Mouse (Mus musculus) heart, embryonic 16.5 days (tissue): ENCODE data around the gene Cdk17. TPM values are rescaled to one million over a fixed set of nuclear protein-coding genes. Genes with fewer than 3 reads are reported as not detected.
"Not testable (repeated sequence)": the region's sequence is repeated elsewhere in the genome, so short reads cannot be mapped to it uniquely, and the experiment has no call there.

Source experiments
- ATAC-seq: fragments of 200-750 bp; cut with Nextera tagmentation; replicated peaks from 2 replicates; pipeline ENCODE4 v1.8.0; 2017; ENCODE audit warnings: moderate number of reproducible peaks; ENCODE audit not compliant: insufficient read depth, low FRiP score; ENCODE audit errors: extremely low read depth
- H3K27ac ChIP-seq: fragments of 300-500 bp; sonication (generic); 2 replicates; pipeline ENCODE4 v1.5.1; 2014; ENCODE audit warnings: mild to moderate bottlenecking, low read length, control low read depth, moderate library complexity
- H3K27me3 ChIP-seq: fragments of 300-500 bp; sonication (generic); 2 replicates; pipeline ENCODE4 v1.6.1; 2014; ENCODE audit warnings: low read length, mixed read lengths; ENCODE audit not compliant: control insufficient read depth, insufficient read depth
- H3K36me3 ChIP-seq: fragments of 300-500 bp; sonication (generic); 2 replicates; pipeline ENCODE4 v1.6.1; 2014; ENCODE audit not compliant: control insufficient read depth, insufficient read depth
- H3K4me1 ChIP-seq: fragments of 300-500 bp; sonication (generic); 2 replicates; pipeline ENCODE4 v1.6.1; 2014; ENCODE audit warnings: low read length, mixed read lengths; ENCODE audit not compliant: control insufficient read depth, insufficient read depth
- H3K4me2 ChIP-seq: fragments of 300-500 bp; sonication (generic); 2 replicates; pipeline ENCODE4 v1.6.1; 2014; ENCODE audit warnings: low read depth, mild to moderate bottlenecking, control low read depth, low read length
- H3K4me3 ChIP-seq: fragments of 300-500 bp; sonication (generic); 2 replicates; pipeline ENCODE4 v1.5.1; 2014; ENCODE audit warnings: mild to moderate bottlenecking, control low read depth, low read length
- H3K9ac ChIP-seq: fragments of 300-500 bp; sonication (generic); 2 replicates; pipeline ENCODE4 v1.6.1; 2014; ENCODE audit warnings: low read length, control low read depth
- H3K9me3 ChIP-seq: fragments of 300-500 bp; sonication (generic); replicated peaks from 2 replicates; pipeline ENCODE4 v1.6.1; 2016; ENCODE audit warnings: low read length; ENCODE audit not compliant: control insufficient read depth
- WGBS: fragments of 180-500 bp; shearing (Covaris S2); extraction: QIAGEN DNeasy Blood & Tissue Kit; methylation state at CpG from one replicate; pipeline ENCODE4 v1.1.7; 2014; 5-methylcytosine and 5-hydroxymethylcytosine counted together
- polyA plus RNA-seq: library from polyadenylated mRNA; unstranded; fragments of >200 nt; fragmentation: Nextera tagmentation; extraction: Ambion mirVana; gene quantifications from 2 replicates; pipeline ENCODE4 v1.2.1, GENCODE M21; 2015

Gene Cdk17
- polyA plus RNA-seq, 1 experiment from 2014 or later, result 14.9 TPM

DNA sequence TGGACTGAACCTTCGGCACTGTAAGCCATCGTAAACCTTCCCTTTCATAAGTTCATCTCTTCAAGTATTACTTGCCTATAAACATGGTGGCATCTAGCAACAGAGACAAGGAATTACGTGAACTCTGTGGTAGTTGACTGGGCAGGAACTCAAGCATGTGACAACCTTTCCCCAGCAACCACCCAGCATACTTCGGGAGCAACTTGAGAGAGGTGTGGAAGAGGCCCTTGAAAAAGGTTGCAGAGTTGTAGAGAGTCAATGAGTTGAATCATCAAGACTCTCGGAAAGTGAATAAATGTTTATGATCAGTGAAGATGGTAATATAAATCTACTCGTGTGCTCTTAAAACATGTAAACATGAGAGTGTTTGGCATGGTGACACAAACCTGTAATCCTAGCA lies 13.0 kb upstream of the Cdk17 start:
- 84% methylated on average over 6 of the region's 6 CpGs for WGBS
- no peak for ATAC-seq

GRCm38 (mm10) chr10:93149597-93149996 lies 11.1 kb upstream of the Cdk17 start:
- Histone ChIP-seq H3K9ac (no peak overlapping the region), H3K4me3 (no peak overlapping the region), H3K9me3 (no peaks in the 10 kb centered on the region), H3K4me1 (no peaks in the 10 kb centered on the region; the same call in 1 of the 2 replicates), H3K27me3 (no peaks in the 10 kb centered on the region), H3K4me2 (no peak overlapping the region), H3K27ac (no peak overlapping the region), H3K36me3 (no peaks in the 10 kb centered on the region)
- ATAC-seq, result no peak
- 27% methylated on average over 1 of the region's 2 CpGs for WGBS

More for the DNA sequence above, 13.0 kb upstream of the Cdk17 start:
- no peaks in the 10 kb centered on the region for H3K27me3 ChIP-seq
- H3K9me3 ChIP-seq, result no peaks in the 10 kb centered on the region
- H3K4me3 ChIP-seq, result no peak overlapping the region
- no peak overlapping the region for H3K27ac ChIP-seq
- no peak overlapping the region for H3K9ac ChIP-seq
- H3K4me1 ChIP-seq, result peaks cover 12% of the 10 kb centered on the region
- no peaks in the 10 kb centered on the region for H3K36me3 ChIP-seq
- no peak overlapping the region for H3K4me2 ChIP-seq

GRCm38 (mm10) chr10:93151775-93152174 lies 8.9 kb upstream of the Cdk17 start:
- Histone ChIP-seq H3K27ac (no peak overlapping the region), H3K4me3 (no peak overlapping the region), H3K4me2 (no peak overlapping the region), H3K9me3 (no peaks in the 10 kb centered on the region), H3K4me1 (no peaks in the 10 kb centered on the region), H3K36me3 (no peaks in the 10 kb centered on the region), H3K27me3 (no peaks in the 10 kb centered on the region), H3K9ac (no peak overlapping the region)
- WGBS, result 29% methylated on average over 6 of the region's 6 CpGs
- ATAC-seq, result no peak

DNA sequence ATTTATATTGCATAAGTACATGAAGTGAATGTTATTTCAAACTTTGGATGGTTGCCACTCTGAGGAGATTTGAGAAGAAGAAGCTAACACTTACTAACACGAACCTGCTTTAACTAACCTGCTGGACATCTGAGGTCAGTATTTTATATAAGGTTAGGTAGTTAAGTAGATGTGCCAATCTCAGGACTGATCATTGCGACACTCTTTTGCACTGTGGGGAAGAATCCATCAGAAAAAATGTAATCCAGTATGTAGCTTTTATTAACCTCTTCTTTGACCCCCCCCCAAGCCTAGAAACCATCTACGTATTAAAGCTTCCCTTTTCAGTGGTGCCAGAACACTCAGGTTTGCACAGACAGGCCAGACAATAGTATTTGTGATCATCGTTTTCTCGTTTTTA lies 8.0 kb upstream of the Cdk17 start:
- no peak overlapping the region for H3K4me2 ChIP-seq
- no peak overlapping the region for H3K9ac ChIP-seq
- H3K4me3 ChIP-seq, result no peak overlapping the region
- no peaks in the 10 kb centered on the region for H3K9me3 ChIP-seq
- ATAC-seq, result no peak
- no peaks in the 10 kb centered on the region for H3K36me3 ChIP-seq
- 87% methylated on average over 5 of the region's 5 CpGs for WGBS
- no peak overlapping the region for H3K27ac ChIP-seq
- H3K27me3 ChIP-seq, result no peaks in the 10 kb centered on the region
- no peaks in the 10 kb centered on the region for H3K4me1 ChIP-seq

DNA sequence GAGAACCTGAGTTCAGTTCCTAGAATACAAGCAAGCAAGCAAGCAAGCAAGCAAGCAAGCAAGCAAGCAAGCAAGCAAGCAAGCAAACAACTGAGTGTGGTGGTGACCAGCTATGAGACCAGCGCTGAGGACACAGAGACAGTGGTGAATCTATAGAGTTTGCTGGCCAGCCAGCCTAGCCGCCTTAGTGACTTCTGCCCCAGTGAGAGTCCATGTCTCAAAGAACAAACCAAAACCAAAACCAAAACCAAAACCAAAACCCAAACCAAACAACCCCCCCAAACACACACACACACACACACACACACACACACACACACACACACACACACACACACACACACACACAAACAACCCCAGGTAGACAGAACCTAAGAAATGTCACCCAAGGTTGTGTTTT lies 7.3 kb upstream of the Cdk17 start:
- not testable (repeated sequence) for H3K4me3 ChIP-seq, H3K36me3 ChIP-seq, H3K4me1 ChIP-seq, H3K27me3 ChIP-seq, H3K9ac ChIP-seq, ATAC-seq, H3K9me3 ChIP-seq, H3K4me2 ChIP-seq, H3K27ac ChIP-seq
- 88% methylated on average over 2 of the region's 2 CpGs for WGBS

- H3K4me1 ChIP-seq, result peaks cover 14% of the 10 kb centered on the region
- peak overlapping the region; percentile 93 for H3K4me3 ChIP-seq
- peak overlapping the region; percentile 69 for H3K9ac ChIP-seq
- peak overlapping the region; percentile 76 for H3K4me2 ChIP-seq
- H3K36me3 ChIP-seq, result no peaks in the 10 kb centered on the region
- peak overlapping the region; percentile 99 for H3K27ac ChIP-seq
- WGBS, result 21% methylated on average over 17 of the region's 17 CpGs
- no peaks in the 10 kb centered on the region for H3K9me3 ChIP-seq
- peak; percentile 42 for ATAC-seq
- no peaks in the 10 kb centered on the region for H3K27me3 ChIP-seq
Measured at GRCm38 (mm10) chr10:93159651-93160496, 801 bp upstream of the Cdk17 start.

- Histone ChIP-seq H3K9me3 (no peaks in the 10 kb centered on the region), H3K36me3 (no peaks in the 10 kb centered on the region), H3K4me1 (peaks cover 18% of the 10 kb centered on the region), H3K4me2 (peak overlapping the region; percentile 91), H3K27me3 (no peaks in the 10 kb centered on the region), H3K4me3 (peak overlapping the region; percentile 93), H3K27ac (peak overlapping the region; percentile 99), H3K9ac (peak overlapping the region; percentile 99)
- under 1% methylated on average over 26 of the region's 26 CpGs for whole genome bisulfite sequencing
- ATAC-seq, result peak; percentile 93
Measured at GRCm38 (mm10) chr10:93160497-93160806, 223 bp upstream of the Cdk17 start.

- peak overlapping the region; percentile 99 for H3K9ac ChIP-seq
- no peaks in the 10 kb centered on the region for H3K27me3 ChIP-seq
- no peaks in the 10 kb centered on the region for H3K9me3 ChIP-seq
- ATAC-seq, result peak; percentile 41
- H3K4me2 ChIP-seq, result peak overlapping the region; percentile 91
- peak overlapping the region; percentile 99 for H3K27ac ChIP-seq
- peak overlapping the region; percentile 93 for H3K4me3 ChIP-seq
- under 1% methylated on average over 33 of the region's 33 CpGs for WGBS
- H3K36me3 ChIP-seq, result no peaks in the 10 kb centered on the region
- H3K4me1 ChIP-seq, result peaks cover 26% of the 10 kb centered on the region
Measured at GRCm38 (mm10) chr10:93161511-93162275, 1.0 kb downstream of the Cdk17 start.
